Mouse (Mus musculus) limb, embryonic 12.5 days (tissue): Measurements from ENCODE around the gene Dusp5. TPM values are rescaled to one million over a fixed set of nuclear protein-coding genes. Genes with fewer than 3 reads are reported as not detected.

Source experiments
- ATAC-seq: fragments of 200-750 bp; cut with Nextera tagmentation; 2 replicates; pipeline ENCODE4 v1.8.0; 2017; ENCODE audit warnings: low read depth, moderate TSS enrichment; ENCODE audit not compliant: insufficient number of reproducible peaks, insufficient read depth, low FRiP score, low TSS enrichment
- H3K27ac ChIP-seq: fragments of 300-500 bp; sonication (generic); 2 replicates; pipeline ENCODE4 v1.5.1; 2016; ENCODE audit warnings: mild to moderate bottlenecking, moderate library complexity
- H3K27me3 ChIP-seq: fragments of 300-500 bp; sonication (generic); 2 replicates; pipeline ENCODE4 v1.6.1; 2016; ENCODE audit warnings: mild to moderate bottlenecking, moderate library complexity
- H3K36me3 ChIP-seq: fragments of 300-500 bp; sonication (generic); 2 replicates; pipeline ENCODE4 v1.6.1; 2016; ENCODE audit warnings: mild to moderate bottlenecking, moderate library complexity
- H3K4me1 ChIP-seq: fragments of 300-500 bp; sonication (generic); replicated peaks from 2 replicates; pipeline ENCODE4 v1.6.1; 2016
- H3K4me2 ChIP-seq: fragments of 300-500 bp; sonication (generic); 2 replicates; pipeline ENCODE4 v1.6.1; 2016; ENCODE audit warnings: mild to moderate bottlenecking, moderate library complexity
- H3K4me3 ChIP-seq: fragments of 300-500 bp; sonication (generic); replicated peaks from 2 replicates; pipeline ENCODE4 v1.5.1; 2016; ENCODE audit warnings: mild to moderate bottlenecking
- H3K9ac ChIP-seq: fragments of 300-500 bp; sonication (generic); replicated peaks from 2 replicates; pipeline ENCODE4 v1.6.1; 2016; ENCODE audit warnings: mild to moderate bottlenecking, moderate library complexity
- H3K9me3 ChIP-seq: fragments of 300-500 bp; sonication (generic); 2 replicates; pipeline ENCODE4 v1.6.1; 2016; ENCODE audit warnings: mild to moderate bottlenecking, moderate library complexity
- WGBS: fragments of 180-500 bp; shearing (Covaris S2); methylation state at CpG from one replicate; pipeline ENCODE4 v1.1.7; 2016; 5-methylcytosine and 5-hydroxymethylcytosine counted together
- polyA plus RNA-seq: library from polyadenylated mRNA; unstranded; fragments of >200 nt; fragmentation: Nextera tagmentation; extraction: Ambion mirVana; gene quantifications from 2 replicates; pipeline ENCODE4 v1.2.1, GENCODE M21; 2016

The Dusp5 gene
- polyA plus RNA-seq, 1 experiment from 2014 or later, result 3.9 TPM

GRCm38 (mm10) chr19:53547597-53547996, 18.7 kb downstream of the Dusp5 start:
- Histone ChIP-seq H3K27ac (no peak overlapping the region), H3K9me3 (no peaks in the 10 kb centered on the region), H3K4me3 (no peak overlapping the region), H3K27me3 (no peaks in the 10 kb centered on the region), H3K4me1 (peaks cover 10% of the 10 kb centered on the region; the same call in 1 of the 2 replicates), H3K36me3 (no peaks in the 10 kb centered on the region; the same call in 1 of the 2 replicates), H3K9ac (no peak overlapping the region), H3K4me2 (no peak overlapping the region)
- no peak for ATAC-seq
- 67% methylated on average over 8 of the region's 8 CpGs for WGBS

GRCm38 (mm10) chr19:53550972-53551371, 22.1 kb downstream of the Dusp5 start:
- H3K9ac ChIP-seq, result no peak overlapping the region
- 0 out of 2 replicates have a peak, but pooled peaks cover 5% of the 10 kb centered on the region for H3K4me1 ChIP-seq
- no peaks in the 10 kb centered on the region for H3K36me3 ChIP-seq
- no peaks in the 10 kb centered on the region for H3K27me3 ChIP-seq
- WGBS, result 75% methylated on average over 12 of the region's 12 CpGs
- no peak overlapping the region for H3K4me2 ChIP-seq
- no peak overlapping the region for H3K4me3 ChIP-seq
- no peaks in the 10 kb centered on the region for H3K9me3 ChIP-seq
- H3K27ac ChIP-seq, result no peak overlapping the region
- ATAC-seq, result no peak

- H3K27ac ChIP-seq, result no peak overlapping the region
- 27% methylated on average over 10 of the region's 10 CpGs for WGBS
- H3K27me3 ChIP-seq, result no peaks in the 10 kb centered on the region; the same call in 1 of the 2 replicates
- H3K4me3 ChIP-seq, result no peak overlapping the region
- H3K9ac ChIP-seq, result no peak overlapping the region
- no peaks in the 10 kb centered on the region for H3K9me3 ChIP-seq
- H3K4me1 ChIP-seq, result peaks cover 11% of the 10 kb centered on the region
- H3K4me2 ChIP-seq, result no peak overlapping the region
- no peaks in the 10 kb centered on the region for H3K36me3 ChIP-seq
- no peak for ATAC-seq
Measured at GRCm38 (mm10) chr19:53552216-53552786, 23.4 kb downstream of the Dusp5 start.

- Histone ChIP-seq H3K4me3 (no peak overlapping the region), H3K4me2 (no peak overlapping the region), H3K36me3 (no peaks in the 10 kb centered on the region), H3K9me3 (no peaks in the 10 kb centered on the region), H3K27me3 (no peaks in the 10 kb centered on the region; the same call in 1 of the 2 replicates), H3K4me1 (peaks cover 11% of the 10 kb centered on the region), H3K9ac (no peak overlapping the region), H3K27ac (no peak overlapping the region)
- ATAC-seq, result no peak
- 45% methylated on average over 6 of the region's 6 CpGs for WGBS
Measured at GRCm38 (mm10) chr19:53552795-53553194, 23.9 kb downstream of the Dusp5 start.

GRCm38 (mm10) chr19:53554402-53554801, 25.5 kb downstream of the Dusp5 start:
- Histone ChIP-seq H3K27me3 (no peaks in the 10 kb centered on the region; the same call in 1 of the 2 replicates), H3K4me3 (no peak overlapping the region), H3K4me1 (peaks cover 14% of the 10 kb centered on the region), H3K9me3 (no peaks in the 10 kb centered on the region), H3K9ac (no peak overlapping the region), H3K36me3 (no peaks in the 10 kb centered on the region), H3K4me2 (no peak overlapping the region), H3K27ac (no peak overlapping the region)
- 86% methylated on average over 11 of the region's 11 CpGs for whole genome bisulfite sequencing
- no peak for ATAC-seq

- H3K9ac ChIP-seq, result no peak overlapping the region
- no peaks in the 10 kb centered on the region; the same call in 1 of the 2 replicates for H3K27me3 ChIP-seq
- H3K9me3 ChIP-seq, result no peaks in the 10 kb centered on the region
- H3K36me3 ChIP-seq, result no peaks in the 10 kb centered on the region
- H3K4me3 ChIP-seq, result no peak overlapping the region
- ATAC-seq, result no peak
- H3K4me2 ChIP-seq, result no peak overlapping the region
- H3K4me1 ChIP-seq, result peaks cover 14% of the 10 kb centered on the region
- 73% methylated on average over 5 of the region's 5 CpGs for WGBS
- no peak overlapping the region for H3K27ac ChIP-seq
Measured at GRCm38 (mm10) chr19:53554981-53555616, 26.2 kb downstream of the Dusp5 start.

- Histone ChIP-seq H3K36me3 (no peaks in the 10 kb centered on the region), H3K9ac (no peak overlapping the region), H3K4me3 (peak overlapping the region; percentile 26), H3K9me3 (no peaks in the 10 kb centered on the region), H3K27ac (no peak overlapping the region), H3K4me2 (peak overlapping the region; percentile 55), H3K27me3 (no peaks in the 10 kb centered on the region; the same call in 1 of the 2 replicates), H3K4me1 (peaks cover 14% of the 10 kb centered on the region)
- ATAC-seq, result peak; percentile 35; the same call in 1 of the 2 replicates
- WGBS, result 30% methylated on average over 6 of the region's 6 CpGs
Measured at GRCm38 (mm10) chr19:53556841-53557240, 27.9 kb downstream of the Dusp5 start.

GRCm38 (mm10) chr19:53557267-53557936, 28.5 kb downstream of the Dusp5 start:
- peaks cover 14% of the 10 kb centered on the region for H3K4me1 ChIP-seq
- peak; percentile 70; the same call in 1 of the 2 replicates for ATAC-seq
- peak overlapping the region; percentile 26 for H3K4me3 ChIP-seq
- no peaks in the 10 kb centered on the region for H3K36me3 ChIP-seq
- H3K27me3 ChIP-seq, result no peaks in the 10 kb centered on the region; the same call in 1 of the 2 replicates
- H3K4me2 ChIP-seq, result peak overlapping the region; percentile 55
- H3K9me3 ChIP-seq, result no peaks in the 10 kb centered on the region
- 23% methylated on average over 20 of the region's 20 CpGs for WGBS
- H3K9ac ChIP-seq, result 0 out of 2 replicates have a peak overlapping the region, but pooled peaks have one; percentile 34
- no peak overlapping the region for H3K27ac ChIP-seq

- H3K4me3 ChIP-seq, result no peak overlapping the region
- H3K4me2 ChIP-seq, result no peak overlapping the region
- H3K27ac ChIP-seq, result no peak overlapping the region
- no peak for ATAC-seq
- no peak overlapping the region for H3K9ac ChIP-seq
- no peaks in the 10 kb centered on the region; the same call in 1 of the 2 replicates for H3K9me3 ChIP-seq
- H3K4me1 ChIP-seq, result peaks cover 14% of the 10 kb centered on the region
- H3K27me3 ChIP-seq, result no peaks in the 10 kb centered on the region; the same call in 1 of the 2 replicates
- H3K36me3 ChIP-seq, result no peaks in the 10 kb centered on the region
- whole genome bisulfite sequencing, result 82% methylated on average over 3 of the region's 3 CpGs
Measured at GRCm38 (mm10) chr19:53560436-53560835, 31.5 kb downstream of the Dusp5 start.

GRCm38 (mm10) chr19:53564174-53564573, 35.3 kb downstream of the Dusp5 start:
- Histone ChIP-seq H3K4me2 (no peak overlapping the region), H3K4me3 (no peak overlapping the region), H3K4me1 (no peaks in the 10 kb centered on the region), H3K27ac (no peak overlapping the region), H3K9ac (no peak overlapping the region), H3K36me3 (no peaks in the 10 kb centered on the region), H3K9me3 (no peaks in the 10 kb centered on the region; the same call in 1 of the 2 replicates), H3K27me3 (no peaks in the 10 kb centered on the region)
- 53% methylated on average over 4 of the region's 4 CpGs for WGBS
- no peak for ATAC-seq

- 92% methylated on average over 14 of the region's 14 CpGs for WGBS
- H3K4me1 ChIP-seq, result no peaks in the 10 kb centered on the region
Measured at GRCm38 (mm10) chr19:53565565-53566277, 36.8 kb downstream of the Dusp5 start.

More at GRCm38 (mm10) chr19:53565565-53566277, 36.8 kb downstream of the Dusp5 start:
- no peak overlapping the region for H3K4me3 ChIP-seq
- H3K27me3 ChIP-seq, result no peaks in the 10 kb centered on the region
- no peaks in the 10 kb centered on the region; the same call in 1 of the 2 replicates for H3K9me3 ChIP-seq
- H3K27ac ChIP-seq, result no peak overlapping the region
- no peaks in the 10 kb centered on the region for H3K36me3 ChIP-seq
- ATAC-seq, result no peak
- H3K9ac ChIP-seq, result no peak overlapping the region
- H3K4me2 ChIP-seq, result no peak overlapping the region
